In genomic region chr1:41152516-41152915, GRCm38 (mm10) we compare ENCODE assay signal across 9 mouse cellular contexts.
DNase-seq lines count a peak whose midpoint lies in the region; ATAC-seq and TF ChIP-seq lines count a peak whose summit lies in the region.
"Had no signal": no experiment of that assay in that cellular context is flagged by ENCODE, and none has a peak within 500 bp of the region (broad histone marks: within the 10 kb centered on the region; RNA-seq: fewer than 3 reads in every experiment).

No protein-coding gene starts in this region.

- H3K9ac ChIP-seq in kidney, embryonic 14.5 days (ENCODE audit: low read depth, low read length) = no peak overlapping the region
- H3K9ac ChIP-seq in ES-Bruce4 (ENCODE audit: low read depth, poor library complexity, severe bottlenecking) = no peak overlapping the region

- ATAC-seq in kidney, embryonic 14.5 days (ENCODE audit: low FRiP score, low TSS enrichment) = peak; percentile 49; the same call in 1 of the 2 replicates

- no peaks in the 10 kb centered on the region for H3K9me3 ChIP-seq in kidney, embryonic 14.5 days (ENCODE audit: control insufficient read depth, low read length)
- no peaks in the 10 kb centered on the region for H3K9me3 ChIP-seq in ES-Bruce4 (replicated peaks; ENCODE audit: control insufficient read depth, insufficient read depth, low read length, poor library complexity, severe bottlenecking)

- intact Hi-C loops in left cerebral cortex, postnatal 14 days (cut with DNase I) = loop anchor here (2.0 to 10.0 kb wide), 4 partner anchors 112 to 1540 kb away; no protein-coding TSS in a partner anchor

- no peaks in the 10 kb centered on the region for H3K36me3 ChIP-seq in kidney, embryonic 14.5 days (ENCODE audit: control insufficient read depth, insufficient read depth, low read length)
- H3K36me3 ChIP-seq in ES-Bruce4 (ENCODE audit: control insufficient read depth, insufficient read depth, low read length, poor library complexity, severe bottlenecking) = no peaks in the 10 kb centered on the region

- 68% methylated on average over 1 of the region's 1 CpGs for WGBS in kidney, embryonic 14.5 days

- no peak overlapping the region for H3K4me3 ChIP-seq in kidney, embryonic 14.5 days (ENCODE audit: low read length)
- H3K4me3 ChIP-seq in ES-Bruce4 (ENCODE audit: low read depth, low read length) = no peak overlapping the region
- no peak overlapping the region for H3K4me3 ChIP-seq in cortical plate, adult 2 months (ENCODE audit: insufficient read depth, low read length)
- H3K4me3 ChIP-seq: megakaryocyte, embryonic 14.5 days had no signal

- no peaks in the 10 kb centered on the region for H3K4me1 ChIP-seq in kidney, embryonic 14.5 days (ENCODE audit: control insufficient read depth, insufficient read depth, low read length)
- H3K4me1 ChIP-seq in ES-Bruce4 (ENCODE audit: control insufficient read depth, insufficient read depth, low read length) = no peaks in the 10 kb centered on the region
- H3K4me1 ChIP-seq in cortical plate, adult 2 months (ENCODE audit: control insufficient read depth, insufficient read depth, low read length) = no peaks in the 10 kb centered on the region
- H3K4me1 ChIP-seq: megakaryocyte, embryonic 14.5 days had no signal

- H3K27ac ChIP-seq in kidney, embryonic 14.5 days (ENCODE audit: low read depth, low read length) = no peak overlapping the region
- H3K27ac ChIP-seq in ES-Bruce4 (ENCODE audit: insufficient read depth, low read length) = no peak overlapping the region
- no peak overlapping the region for H3K27ac ChIP-seq in cortical plate, adult 2 months (ENCODE audit: insufficient read depth, low read length)

- no peak for TF ChIP-seq EP300 in ES-Bruce4 (IDR thresholded peaks at IDR 0.05; ENCODE audit: insufficient read depth, low read depth, low read length)

- TF ChIP-seq POLR2A in ES-Bruce4 (IDR thresholded peaks at IDR 0.05; ENCODE audit: insufficient read depth, low read length) = no peak
- TF ChIP-seq POLR2A in cortical plate, adult 2 months (IDR thresholded peaks at IDR 0.05; ENCODE audit: extremely low read depth, insufficient read depth, low read length) = no peak

- DNase-seq in kidney, adult 18-20 months = no peak
- peak; percentile 49 to 76 for DNase-seq in left cerebral cortex, postnatal 14 days (ENCODE audit: low spot score in 2 of 2)
- no peak for DNase-seq in urinary bladder, postnatal 36 days (ENCODE audit: low spot score in 2 of 2)
- no peak for DNase-seq in heart, adult 8-10 months (ENCODE audit: low spot score)
- DNase-seq in urinary bladder, postnatal 4 days (ENCODE audit: low spot score in 2 of 2) = no peak

- H3K27me3 ChIP-seq in kidney, embryonic 14.5 days (ENCODE audit: control insufficient read depth, insufficient read depth, low read length) = no peaks in the 10 kb centered on the region
- H3K27me3 ChIP-seq in ES-Bruce4 (ENCODE audit: control insufficient read depth, insufficient read depth, low read length, poor library complexity, severe bottlenecking) = no peaks in the 10 kb centered on the region
- H3K27me3 ChIP-seq: megakaryocyte, embryonic 14.5 days had no signal

- no peak overlapping the region for H3K4me2 ChIP-seq in kidney, embryonic 14.5 days (replicated peaks; ENCODE audit: low read depth, low read length)

- peak; percentile 1 for TF ChIP-seq CTCF in ES-Bruce4 (IDR thresholded peaks at IDR 0.05; ENCODE audit: low read depth, low read length)
- peak; percentile 51 for TF ChIP-seq CTCF in cortical plate, adult 2 months (IDR thresholded peaks at IDR 0.05; ENCODE audit: extremely low read depth, insufficient read depth, low read length)

Comparison
In these comparisons a context has a peak if more than half of its experiments do, and no peak if none do; other contexts are left out.
1. DNase-seq: peak in left cerebral cortex, postnatal 14 days (2 of 2); none in kidney, adult 18-20 months (single experiment), urinary bladder, postnatal 36 days (0 of 2), heart, adult 8-10 months (single experiment) and urinary bladder, postnatal 4 days (0 of 2).